Mouse (Mus musculus): ENCODE measurements around the gene Nanp.

- TF ChIP-seq EP300 (IDR thresholded peaks at IDR 0.05; ENCODE audit: low read length) (no peak), SMC3 (IDR thresholded peaks at IDR 0.05; ENCODE audit: low read depth, low read length) (no peak), HCFC1 (IDR thresholded peaks at IDR 0.05; ENCODE audit: low read depth, low read length) (no peak), POLR2A (IDR thresholded peaks at IDR 0.05; ENCODE audit: low read depth, low read length) (no peak), ZMIZ1 (IDR thresholded peaks at IDR 0.05; ENCODE audit: low read depth, low read length) (no peak), RAD21 (IDR thresholded peaks at IDR 0.05; ENCODE audit: low read depth, low read length) (no peak), TCF12 (IDR thresholded peaks at IDR 0.05; ENCODE audit: low read depth, low read length) (no peak)
Measured at GRCm38 (mm10) chr2:151008006-151008405, 31.2 kb downstream of the Nanp start.

Measured in CH12.LX (cell line).